Mouse (Mus musculus) stomach, embryonic 16.5 days (tissue): Measurements from ENCODE around the gene Ptprd. TPM values are rescaled to one million over a fixed set of nuclear protein-coding genes. Genes with fewer than 3 reads are reported as not detected.

Experiments used
- ATAC-seq: fragments of 200-750 bp; cut with Nextera tagmentation; 2 replicates; pipeline ENCODE4 v1.8.0; 2017; ENCODE audit warnings: moderate number of reproducible peaks, moderate TSS enrichment; ENCODE audit not compliant: insufficient read depth, low FRiP score
- H3K27ac ChIP-seq: fragments of 300-500 bp; sonication (generic); 2 replicates; pipeline ENCODE4 v1.5.1; 2014; ENCODE audit warnings: low read length
- H3K27me3 ChIP-seq: fragments of 300-500 bp; sonication (generic); 2 replicates; pipeline ENCODE4 v1.6.1; 2014; ENCODE audit warnings: low read length, control low read depth, mixed read lengths; ENCODE audit not compliant: control insufficient read depth, insufficient read depth
- H3K36me3 ChIP-seq: fragments of 300-500 bp; sonication (generic); 2 replicates; pipeline ENCODE4 v1.6.1; 2014; ENCODE audit warnings: low read length; ENCODE audit not compliant: control insufficient read depth, insufficient read depth
- H3K4me1 ChIP-seq: fragments of 300-500 bp; sonication (generic); 2 replicates; pipeline ENCODE4 v1.6.1; 2014; ENCODE audit warnings: low read length, control low read depth, mixed read lengths; ENCODE audit not compliant: control insufficient read depth, insufficient read depth
- H3K4me2 ChIP-seq: fragments of 300-500 bp; sonication (generic); 2 replicates; pipeline ENCODE4 v1.6.1; 2014; ENCODE audit warnings: low read depth, low read length, mixed read lengths
- H3K4me3 ChIP-seq: fragments of 300-500 bp; sonication (generic); replicated peaks from 2 replicates; pipeline ENCODE4 v1.5.1; 2014; ENCODE audit warnings: mild to moderate bottlenecking, low read length
- H3K9ac ChIP-seq: fragments of 300-500 bp; sonication (generic); 2 replicates; pipeline ENCODE4 v1.6.1; 2014; ENCODE audit warnings: low read length
- H3K9me3 ChIP-seq: fragments of 300-500 bp; sonication (generic); replicated peaks from 2 replicates; pipeline ENCODE4 v1.6.1; 2016; ENCODE audit warnings: low read length, control low read depth; ENCODE audit not compliant: control insufficient read depth
- WGBS: fragments of 180-500 bp; shearing (Covaris S2); extraction: QIAGEN DNeasy Blood & Tissue Kit; methylation state at CpG from one replicate; pipeline ENCODE4 v1.1.7; 2014; 5-methylcytosine and 5-hydroxymethylcytosine counted together
- polyA plus RNA-seq: library from polyadenylated mRNA; unstranded; fragments of >200 nt; fragmentation: Nextera tagmentation; extraction: Ambion mirVana; gene quantifications from 2 replicates; pipeline ENCODE4 v1.2.1, GENCODE M21; 2015

The Ptprd gene
- polyA plus RNA-seq, 1 experiment from 2014 or later = 11.0 TPM

DNA sequence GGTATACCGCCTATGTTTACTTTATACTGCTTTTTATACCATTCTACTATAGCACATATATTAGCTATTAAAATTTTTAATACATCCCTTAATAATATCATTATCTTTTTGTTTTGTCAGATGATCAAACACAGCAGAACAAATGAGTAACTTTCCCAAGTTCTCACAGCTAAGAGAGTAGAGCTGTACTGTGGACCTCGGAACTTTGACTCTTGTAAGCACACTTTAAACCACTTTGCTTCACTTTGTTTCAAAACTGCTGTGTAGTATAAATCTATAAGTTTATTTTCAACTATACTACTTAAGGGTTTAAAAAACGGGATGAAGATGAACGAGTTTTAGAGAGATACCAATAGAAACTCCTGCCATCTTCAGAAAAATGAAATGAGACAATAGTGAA lies 1789.6 kb downstream of the Ptprd start:
- 84% methylated on average over 4 of the region's 4 CpGs for WGBS
- Histone ChIP-seq H3K9ac (no peak overlapping the region), H3K4me3 (no peak overlapping the region), H3K9me3 (no peaks in the 10 kb centered on the region), H3K4me1 (0 out of 2 replicates have a peak, but pooled peaks cover 3% of the 10 kb centered on the region), H3K27me3 (no peaks in the 10 kb centered on the region), H3K36me3 (no peaks in the 10 kb centered on the region), H3K27ac (no peak overlapping the region), H3K4me2 (no peak overlapping the region)
- no peak for ATAC-seq

DNA sequence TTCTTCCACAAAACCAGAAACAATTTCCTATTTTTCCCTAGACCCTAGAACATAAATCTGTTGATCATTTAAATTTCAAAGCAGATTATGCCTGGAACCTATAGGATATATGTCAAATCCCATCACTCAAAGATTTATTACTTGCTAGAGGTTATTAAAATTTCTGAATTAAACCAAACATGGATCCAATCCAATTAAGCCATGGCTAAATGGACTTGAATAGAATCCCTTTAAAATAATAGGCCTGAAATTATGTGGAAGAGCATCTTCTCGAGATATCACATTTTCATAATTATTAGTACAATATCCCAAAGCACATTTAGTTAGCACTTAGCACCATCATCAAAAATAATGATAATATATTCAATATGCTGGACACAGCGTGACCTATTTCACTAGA lies 1792.1 kb downstream of the Ptprd start:
- Histone ChIP-seq H3K4me1 (0 out of 2 replicates have a peak, but pooled peaks cover 4% of the 10 kb centered on the region), H3K27me3 (no peaks in the 10 kb centered on the region), H3K4me2 (no peak overlapping the region), H3K36me3 (no peaks in the 10 kb centered on the region), H3K9ac (no peak overlapping the region), H3K4me3 (no peak overlapping the region), H3K9me3 (no peaks in the 10 kb centered on the region), H3K27ac (no peak overlapping the region)
- WGBS = 92% methylated on average over 2 of the region's 2 CpGs
- ATAC-seq = no peak

DNA sequence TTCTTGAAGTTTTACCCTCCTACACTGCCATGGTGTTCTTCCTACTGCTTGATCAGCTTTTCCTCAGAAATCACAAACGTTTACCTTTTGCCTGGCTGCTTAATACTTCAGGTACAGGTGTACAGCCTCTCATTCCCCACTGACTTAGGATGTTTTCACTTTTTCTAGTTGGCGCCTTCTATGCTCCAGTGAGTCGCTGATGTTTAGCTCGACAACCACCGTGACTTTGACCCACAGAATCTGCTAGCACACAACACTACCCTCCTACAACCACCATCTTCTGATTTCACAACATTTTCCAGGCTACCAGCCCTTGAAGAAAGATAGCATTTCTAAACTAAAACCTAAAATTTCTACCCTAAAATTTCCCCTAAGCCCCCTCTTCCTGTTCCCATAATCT lies 1794.1 kb downstream of the Ptprd start:
- no peak for ATAC-seq
- 94% methylated on average over 5 of the region's 5 CpGs for WGBS
- H3K36me3 ChIP-seq = no peaks in the 10 kb centered on the region
- H3K9ac ChIP-seq = no peak overlapping the region
- H3K27ac ChIP-seq = no peak overlapping the region
- 0 out of 2 replicates have a peak, but pooled peaks cover 3% of the 10 kb centered on the region for H3K4me1 ChIP-seq
- H3K27me3 ChIP-seq = no peaks in the 10 kb centered on the region
- H3K9me3 ChIP-seq = no peaks in the 10 kb centered on the region
- H3K4me3 ChIP-seq = no peak overlapping the region
- H3K4me2 ChIP-seq = no peak overlapping the region

DNA sequence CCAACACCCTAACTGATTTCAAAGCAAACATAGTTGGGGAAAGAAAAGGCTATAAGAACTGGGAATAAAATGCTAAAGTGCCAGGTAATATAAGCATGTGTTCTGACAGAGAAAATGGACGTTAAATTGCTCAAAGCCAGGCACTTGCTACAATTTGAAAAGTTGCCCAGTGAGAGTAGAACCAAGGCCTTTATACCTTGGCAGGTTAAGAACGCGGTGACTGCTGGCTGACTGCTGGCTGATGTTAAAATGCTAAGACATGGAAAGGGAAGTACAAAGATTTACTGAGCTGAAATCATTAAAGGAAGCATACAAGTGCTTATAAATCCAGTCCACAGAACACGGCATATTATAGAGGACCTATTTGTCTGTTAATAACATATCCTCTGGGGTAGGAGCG lies 1796.1 kb downstream of the Ptprd start:
- no peaks in the 10 kb centered on the region for H3K9me3 ChIP-seq
- H3K27me3 ChIP-seq = no peaks in the 10 kb centered on the region
- no peaks in the 10 kb centered on the region for H3K36me3 ChIP-seq
- H3K9ac ChIP-seq = no peak overlapping the region
- 83% methylated on average over 5 of the region's 5 CpGs for WGBS
- 0 out of 2 replicates have a peak, but pooled peaks cover 3% of the 10 kb centered on the region for H3K4me1 ChIP-seq
- no peak for ATAC-seq
- no peak overlapping the region for H3K27ac ChIP-seq
- H3K4me2 ChIP-seq = no peak overlapping the region
- H3K4me3 ChIP-seq = no peak overlapping the region

DNA sequence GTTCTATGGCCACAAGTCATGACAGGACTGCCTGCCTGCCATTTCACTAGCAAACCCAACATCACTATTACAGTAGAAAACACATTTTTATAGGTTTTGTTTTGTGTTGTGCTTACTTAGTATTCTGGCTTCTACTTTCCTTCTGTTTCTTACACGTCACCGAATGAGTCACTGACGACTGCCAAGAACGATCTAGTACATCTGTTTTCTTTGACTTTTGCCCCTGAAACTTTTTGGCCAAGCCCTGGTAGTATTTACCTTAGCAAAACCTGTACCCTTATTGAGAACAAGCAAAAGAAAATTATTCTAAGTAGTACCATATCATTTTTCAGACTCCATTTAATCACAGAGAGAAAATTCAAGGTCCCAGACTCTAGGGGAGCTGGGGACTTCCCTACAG lies 1797.2 kb downstream of the Ptprd start:
- no peak for ATAC-seq
- no peak overlapping the region for H3K4me3 ChIP-seq
- H3K4me2 ChIP-seq = no peak overlapping the region
- H3K36me3 ChIP-seq = no peaks in the 10 kb centered on the region
- H3K27ac ChIP-seq = no peak overlapping the region
- WGBS = 62% methylated on average over 4 of the region's 4 CpGs
- no peak overlapping the region for H3K9ac ChIP-seq
- no peaks in the 10 kb centered on the region for H3K9me3 ChIP-seq
- 0 out of 2 replicates have a peak, but pooled peaks cover 3% of the 10 kb centered on the region for H3K4me1 ChIP-seq
- no peaks in the 10 kb centered on the region for H3K27me3 ChIP-seq

DNA sequence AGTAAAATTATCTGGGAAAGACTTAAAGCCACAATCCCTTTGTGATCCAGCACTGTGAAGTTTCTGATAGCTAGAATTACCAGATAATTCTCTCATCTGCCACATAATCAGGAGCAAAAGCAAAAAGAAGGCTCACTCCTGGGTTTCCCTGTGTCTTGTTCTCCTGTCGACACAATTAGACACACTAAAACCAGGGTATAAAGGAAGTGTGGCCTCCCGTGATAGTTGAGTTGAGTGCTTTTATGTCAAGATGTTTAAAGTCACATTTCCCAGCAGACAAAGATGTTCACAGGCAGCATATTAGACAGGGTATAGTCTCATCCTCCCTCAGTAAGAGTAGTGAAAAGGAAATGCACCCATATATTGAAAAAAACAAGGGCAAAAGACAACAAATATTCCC lies 1801.7 kb downstream of the Ptprd start:
- no peaks in the 10 kb centered on the region for H3K36me3 ChIP-seq
- WGBS = 49% methylated on average over 2 of the region's 2 CpGs
- no peak overlapping the region for H3K4me3 ChIP-seq
- no peaks in the 10 kb centered on the region for H3K27me3 ChIP-seq
- no peak overlapping the region for H3K9ac ChIP-seq
- no peak for ATAC-seq
- H3K27ac ChIP-seq = no peak overlapping the region
- H3K4me2 ChIP-seq = no peak overlapping the region
- H3K9me3 ChIP-seq = no peaks in the 10 kb centered on the region
- 0 out of 2 replicates have a peak, but pooled peaks cover 3% of the 10 kb centered on the region for H3K4me1 ChIP-seq

DNA sequence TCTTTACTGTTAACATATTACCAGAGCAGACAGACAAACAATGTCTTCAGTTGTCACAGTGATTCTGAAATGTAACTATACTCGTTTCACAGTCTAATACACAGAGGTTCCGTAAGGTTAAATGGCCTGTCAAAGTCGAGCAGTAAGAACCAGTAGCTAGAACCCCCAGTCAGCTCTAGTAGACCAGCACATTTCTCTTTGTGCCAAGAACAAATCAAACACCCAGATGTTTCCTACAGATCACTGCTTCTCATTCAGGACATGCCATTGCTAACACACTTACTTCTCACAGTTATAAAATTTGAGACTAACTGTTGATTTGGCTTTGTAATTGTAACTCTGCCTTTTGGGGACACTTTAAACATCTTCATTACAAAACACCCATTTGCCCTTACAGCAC lies 1802.6 kb downstream of the Ptprd start:
- WGBS = 59% methylated on average over 3 of the region's 3 CpGs

DNA sequence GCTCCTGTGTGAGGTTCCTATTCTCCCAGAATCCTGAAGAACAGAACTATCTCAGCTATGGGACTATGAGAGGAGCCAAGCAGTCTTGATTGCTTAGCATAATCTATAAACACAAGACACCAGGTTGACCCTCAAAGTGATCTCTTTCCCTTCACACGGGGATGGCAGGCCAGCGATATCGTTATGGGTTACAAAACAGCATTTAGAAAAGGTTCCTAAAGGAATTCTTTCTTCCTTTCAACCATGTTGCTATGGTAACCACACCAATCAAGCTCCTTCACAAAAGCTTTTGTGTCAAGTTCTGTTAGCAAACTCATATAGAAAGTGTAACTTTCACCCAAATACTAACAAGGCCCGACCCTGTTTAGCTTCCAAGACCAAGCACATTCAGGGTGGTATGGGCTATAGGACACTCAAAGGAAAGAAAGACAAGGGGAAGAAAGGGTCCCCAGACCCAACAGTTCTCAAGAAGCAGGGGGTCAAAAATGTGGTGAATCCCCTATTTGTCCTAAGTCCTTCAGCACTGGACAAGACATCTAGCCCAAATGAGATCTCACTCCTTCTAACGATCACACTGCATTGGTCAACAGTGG lies 1805.8 kb downstream of the Ptprd start:
- H3K27ac ChIP-seq = no peak overlapping the region
- no peak overlapping the region for H3K9ac ChIP-seq
- no peak overlapping the region for H3K4me3 ChIP-seq
- H3K9me3 ChIP-seq = no peaks in the 10 kb centered on the region
- no peaks in the 10 kb centered on the region for H3K36me3 ChIP-seq
- H3K4me1 ChIP-seq = no peaks in the 10 kb centered on the region
- no peaks in the 10 kb centered on the region for H3K27me3 ChIP-seq
- no peak for ATAC-seq
- no peak overlapping the region for H3K4me2 ChIP-seq
- 54% methylated on average over 5 of the region's 5 CpGs for WGBS

More for the DNA sequence above, 1802.6 kb downstream of the Ptprd start:
- Histone ChIP-seq H3K4me1 (no peaks in the 10 kb centered on the region), H3K27ac (no peak overlapping the region), H3K27me3 (no peaks in the 10 kb centered on the region), H3K4me3 (no peak overlapping the region), H3K4me2 (no peak overlapping the region), H3K9me3 (no peaks in the 10 kb centered on the region), H3K36me3 (no peaks in the 10 kb centered on the region), H3K9ac (no peak overlapping the region)
- no peak for ATAC-seq

DNA sequence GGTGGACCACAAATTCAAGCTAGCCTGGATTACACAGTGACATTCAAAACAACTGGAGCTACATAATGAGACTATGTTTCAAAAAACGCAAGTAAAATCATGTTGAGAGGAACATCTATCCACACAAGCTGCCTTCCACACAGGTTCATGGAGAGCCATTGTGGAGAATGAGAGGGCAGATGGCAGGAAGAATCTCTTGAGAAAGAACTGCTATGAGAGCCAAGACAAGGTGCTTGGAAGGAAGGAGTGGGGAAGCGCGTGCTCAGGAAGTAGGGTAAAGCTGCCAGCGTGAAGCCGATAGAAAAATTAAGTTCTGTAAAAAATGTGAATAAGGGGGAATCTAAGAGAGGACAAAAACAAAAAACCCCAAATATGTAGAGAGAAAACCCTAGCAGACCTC lies 1808.5 kb downstream of the Ptprd start:
- no peak overlapping the region for H3K4me2 ChIP-seq
- no peak overlapping the region for H3K9ac ChIP-seq
- no peaks in the 10 kb centered on the region for H3K36me3 ChIP-seq
- H3K9me3 ChIP-seq = no peaks in the 10 kb centered on the region
- no peak overlapping the region for H3K4me3 ChIP-seq
- H3K27ac ChIP-seq = no peak overlapping the region
- no peak for ATAC-seq
- no peaks in the 10 kb centered on the region for H3K27me3 ChIP-seq
- WGBS = 95% methylated on average over 5 of the region's 5 CpGs
- H3K4me1 ChIP-seq = no peaks in the 10 kb centered on the region
